In genomic region chr11:83562311-83562887, GRCm38 (mm10) we compare ENCODE assay signal across 30 mouse cellular contexts. TPM values are rescaled to one million over a fixed set of nuclear protein-coding genes. Genes with fewer than 3 reads are reported as not detected.
"Had no signal": no experiment of that assay in that cellular context is flagged by ENCODE, and none has a peak within 500 bp of the region (broad histone marks: within the 10 kb centered on the region; RNA-seq: fewer than 3 reads in every experiment).

No protein-coding gene starts in this region.

- H3K36me3 ChIP-seq: limb, embryonic 12.5 days; limb, embryonic 15.5 days; midbrain, embryonic 12.5 days had no signal

- H3K4me3 ChIP-seq: layer of hippocampus, adult 2 months; limb, embryonic 12.5 days; limb, embryonic 15.5 days; midbrain, embryonic 12.5 days; myocyte had no signal

- H3K4me2 ChIP-seq: limb, embryonic 12.5 days; limb, embryonic 15.5 days; midbrain, embryonic 12.5 days had no signal

- ATAC-seq: inflammation-experienced regulatory T-cells, adult 6 months; intestine, embryonic 16.5 days; midbrain, embryonic 16.5 days had no signal

- DNase-seq: kidney, adult 18-20 months; kidney, adult 9 months; kidney, postnatal 25 days; layer of hippocampus, postnatal 36 days; left cerebral cortex, postnatal 4 days; lung, adult 2 months; lung, postnatal 14 days; lung, postnatal 4 days; thymus, adult 2 months; thymus, postnatal 14 days; thymus, postnatal 4 days had no signal

- H3K9ac ChIP-seq: limb, embryonic 12.5 days; limb, embryonic 15.5 days; midbrain, embryonic 12.5 days had no signal

- H3K9me3 ChIP-seq: limb, embryonic 12.5 days; limb, embryonic 15.5 days; midbrain, embryonic 12.5 days had no signal

- H3K27me3 ChIP-seq: limb, embryonic 12.5 days; limb, embryonic 15.5 days; midbrain, embryonic 12.5 days had no signal

- H3K27ac ChIP-seq: layer of hippocampus, adult 2 months; limb, embryonic 12.5 days; limb, embryonic 15.5 days; midbrain, embryonic 12.5 days; stomach, postnatal 0 days had no signal

- H3K4me1 ChIP-seq: limb, embryonic 12.5 days; limb, embryonic 15.5 days; midbrain, embryonic 12.5 days had no signal

RNA-seq across cellular contexts. Expression of gene Ccl9, which starts 16.0 kb away (rescaled TPM):
- polyA plus RNA-seq: inflammation-experienced regulatory T-cells, adult 6 months had no signal

RNA-seq across cellular contexts. Expression of gene Ccl5, which starts 32.1 kb away (rescaled TPM):
- total RNA-seq: layer of hippocampus, adult 2 months; layer of hippocampus, postnatal 10 days; layer of hippocampus, postnatal 36 days; left cerebral cortex, postnatal 14 days; left cerebral cortex, postnatal 4 days had no signal
- polyA plus RNA-seq: limb, embryonic 12.5 days; midbrain, embryonic 12.5 days; midbrain, embryonic 16.5 days; neural tube, embryonic 11.5 days; neural tube, embryonic 14.5 days had no signal

RNA-seq across cellular contexts. Expression of gene Heatr9, which starts 40.4 kb away (rescaled TPM):
- total RNA-seq: layer of hippocampus, adult 2 months; layer of hippocampus, postnatal 10 days; layer of hippocampus, postnatal 36 days; left cerebral cortex, adult 8-10 months; left cerebral cortex, postnatal 14 days; left cerebral cortex, postnatal 4 days; megakaryocyte progenitor cell, adult 5-6 weeks; megakaryocyte-erythroid progenitor cell, adult 5-6 weeks had no signal
- polyA plus RNA-seq: intestine, embryonic 16.5 days; limb, embryonic 12.5 days; limb, embryonic 15.5 days; lung, embryonic 16.5 days; midbrain, embryonic 12.5 days; midbrain, embryonic 16.5 days; neural tube, embryonic 11.5 days; neural tube, embryonic 14.5 days; small intestine, adult 2 months; stomach, embryonic 14.5 days; stomach, postnatal 0 days had no signal
